Mouse (Mus musculus) frontal cortex, postnatal 14 days (tissue): ENCODE results near the gene U2af1.
"Not testable (repeated sequence)": the region's sequence is repeated elsewhere in the genome, so short reads cannot be mapped to it uniquely, and the experiment has no call there.

ENCODE experiments used
- DNase-seq, 2 experiments: peaks; one replicate each; pipeline ENCODE4 v3.0.0; 2022; ENCODE audit warnings: low spot score in 2 of 2

The U2af1 gene

GRCm38 (mm10) chr17:31623101-31623500 lies 35.6 kb downstream of the U2af1 start:
- DNase-seq = no peak

- DNase-seq = no peak
Measured at GRCm38 (mm10) chr17:31613086-31613755, 45.5 kb downstream of the U2af1 start.

GRCm38 (mm10) chr17:31609895-31610294 lies 48.8 kb downstream of the U2af1 start:
- no peak for DNase-seq

GRCm38 (mm10) chr17:31609173-31609572 lies 49.5 kb downstream of the U2af1 start:
- not testable (repeated sequence) for DNase-seq

GRCm38 (mm10) chr17:31607256-31607951 lies 51.3 kb downstream of the U2af1 start:
- DNase-seq = no peak

- DNase-seq = no peak
Measured at GRCm38 (mm10) chr17:31606424-31606823, 52.3 kb downstream of the U2af1 start.

GRCm38 (mm10) chr17:31598593-31598992 lies 60.1 kb downstream of the U2af1 start:
- no peak for DNase-seq

- DNase-seq = no peak
Measured at GRCm38 (mm10) chr17:31597957-31598356, 60.7 kb downstream of the U2af1 start.
